Mouse (Mus musculus): Measurements from ENCODE around the gene Arhgap23.

Gene Arhgap23

GRCm38 (mm10) chr11:97415330-97415711 is at the start of gene Arhgap23:
Gene Arhgap23 (plus strand): TSS chr11:97415533.
- peak; percentile 81 to 84 for DNase-seq

GRCm38 (mm10) chr11:97365556-97365955 is 49.8 kb upstream of the Arhgap23 start:
- DNase-seq: no peak

GRCm38 (mm10) chr11:97368501-97368900 is 46.8 kb upstream of the Arhgap23 start:
- no peak for DNase-seq

- peak; percentile 57 to 76 for DNase-seq
Observed at GRCm38 (mm10) chr11:97370329-97371091, 44.8 kb upstream of the Arhgap23 start.

GRCm38 (mm10) chr11:97372159-97372864 is 43.0 kb upstream of the Arhgap23 start:
- no peak for DNase-seq

- DNase-seq: no peak
Observed at GRCm38 (mm10) chr11:97373402-97373801, 41.9 kb upstream of the Arhgap23 start.

GRCm38 (mm10) chr11:97380036-97380435 is 35.3 kb upstream of the Arhgap23 start:
- DNase-seq: peak; percentile 60 to 79

GRCm38 (mm10) chr11:97383017-97383416 is 32.3 kb upstream of the Arhgap23 start:
- no peak for DNase-seq

GRCm38 (mm10) chr11:97383764-97384163 is 31.6 kb upstream of the Arhgap23 start:
- no peak for DNase-seq

- DNase-seq: no peak
Observed at GRCm38 (mm10) chr11:97387811-97388210, 27.5 kb upstream of the Arhgap23 start.

- DNase-seq: no peak
Observed at GRCm38 (mm10) chr11:97389127-97389526, 26.2 kb upstream of the Arhgap23 start.

- no peak for DNase-seq
Observed at GRCm38 (mm10) chr11:97393658-97394057, 21.7 kb upstream of the Arhgap23 start.

GRCm38 (mm10) chr11:97394146-97394545 is 21.2 kb upstream of the Arhgap23 start:
- DNase-seq: peak in 1 of 2 experiments; percentile 42

GRCm38 (mm10) chr11:97398506-97398905 is 16.8 kb upstream of the Arhgap23 start:
- peak; percentile 30 to 64 for DNase-seq

GRCm38 (mm10) chr11:97399958-97400710 is 15.2 kb upstream of the Arhgap23 start:
- DNase-seq: peak; percentile 86 to 92

GRCm38 (mm10) chr11:97401082-97401481 is 14.3 kb upstream of the Arhgap23 start:
- no peak for DNase-seq

GRCm38 (mm10) chr11:97401686-97402435 is 13.5 kb upstream of the Arhgap23 start:
- no peak for DNase-seq

GRCm38 (mm10) chr11:97402746-97403145 is 12.6 kb upstream of the Arhgap23 start:
- no peak for DNase-seq

GRCm38 (mm10) chr11:97403614-97404183 is 11.6 kb upstream of the Arhgap23 start:
- no peak for DNase-seq

- peak; percentile 46 to 72 for DNase-seq
Observed at GRCm38 (mm10) chr11:97404184-97404760, 11.1 kb upstream of the Arhgap23 start.

- DNase-seq: no peak
Observed at GRCm38 (mm10) chr11:97404761-97405190, 10.6 kb upstream of the Arhgap23 start.
